Mouse (Mus musculus): Measurements from ENCODE around the gene Troap.

The Troap gene

DNA sequence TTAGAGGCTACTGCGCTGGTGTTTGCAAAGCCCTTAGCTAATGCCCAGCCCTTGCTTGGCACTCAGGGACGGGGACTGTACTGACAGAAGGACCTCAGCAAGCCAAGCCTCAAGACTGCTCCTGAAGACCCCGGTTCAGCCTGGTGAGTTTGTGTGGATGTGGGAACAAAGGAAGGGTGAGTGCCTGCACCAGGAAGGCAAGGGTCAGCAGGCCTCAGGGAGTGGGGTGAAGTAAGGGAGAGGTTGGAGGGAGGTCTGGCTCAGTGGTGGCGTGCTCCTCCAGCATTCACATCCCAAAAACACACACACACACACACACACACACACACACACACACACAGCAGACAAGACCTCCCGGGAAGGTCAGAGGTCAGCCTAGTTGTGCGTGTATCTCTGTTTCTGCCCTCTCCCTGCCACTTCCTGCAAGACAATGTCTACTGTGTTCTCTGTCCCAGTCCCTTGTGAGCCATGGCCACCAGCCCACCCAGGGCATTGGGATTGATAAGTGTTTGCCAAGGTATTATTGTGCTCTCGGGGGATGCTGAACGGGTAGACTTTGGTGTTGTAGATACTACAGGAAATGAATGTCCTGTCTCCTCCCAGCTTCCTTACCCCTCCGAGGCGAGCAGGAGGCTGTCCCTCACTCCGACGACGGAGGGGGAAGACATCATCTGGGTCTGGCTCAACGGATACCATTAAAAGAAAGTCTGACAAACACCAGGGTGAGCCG lies 4.0 kb downstream of the Troap start:
- no peaks in the 10 kb centered on the region for H3K9me3 ChIP-seq (ENCODE audit: low read length)
- H3K27me3 ChIP-seq (ENCODE audit: insufficient read depth, low read length), result no peaks in the 10 kb centered on the region
- no peak overlapping the region for H3K4me3 ChIP-seq (replicated peaks; ENCODE audit: low read length)
- H3K4me1 ChIP-seq (replicated peaks; ENCODE audit: low read depth, low read length), result peaks cover 39% of the 10 kb centered on the region
- H3K36me3 ChIP-seq (ENCODE audit: insufficient read depth, low read length), result peaks cover 72% of the 10 kb centered on the region
- TF ChIP-seq NANOG (IDR thresholded peaks at IDR 0.05; ENCODE audit: borderline replicate concordance, low read length) (no peak), CTCF (conservative IDR thresholded peaks at IDR 0.05; ENCODE audit: low read length) (no peak), POU5F1 (IDR thresholded peaks at IDR 0.05; ENCODE audit: borderline replicate concordance, low read length) (no peak)

DNA sequence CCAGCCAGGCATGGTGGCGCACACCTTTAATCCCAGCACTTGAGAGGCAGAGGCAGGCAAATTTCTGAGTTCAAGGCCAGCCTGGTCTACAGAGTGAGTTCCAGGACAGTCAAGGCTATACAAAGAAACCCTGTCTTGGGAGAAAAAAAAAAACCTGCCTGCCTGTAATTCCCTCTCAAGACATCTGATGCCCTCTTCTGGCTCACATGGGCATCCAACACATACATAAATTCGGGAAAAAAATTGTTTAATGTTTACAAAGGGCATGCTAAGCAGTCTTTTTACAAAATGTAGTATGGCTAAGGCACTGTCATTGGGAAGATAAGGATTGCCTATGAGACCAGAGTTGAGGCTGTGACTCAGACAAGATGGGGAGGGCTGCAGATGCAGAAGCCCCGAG lies 5.4 kb downstream of the Troap start:
- peaks cover 42% of the 10 kb centered on the region for H3K4me1 ChIP-seq (replicated peaks; ENCODE audit: low read depth, low read length)
- no peak overlapping the region for H3K4me3 ChIP-seq (replicated peaks; ENCODE audit: low read length)
- peaks cover 82% of the 10 kb centered on the region for H3K36me3 ChIP-seq (ENCODE audit: insufficient read depth, low read length)
- no peaks in the 10 kb centered on the region for H3K27me3 ChIP-seq (ENCODE audit: insufficient read depth, low read length)
- TF ChIP-seq CTCF (conservative IDR thresholded peaks at IDR 0.05; ENCODE audit: low read length) (no peak), POU5F1 (IDR thresholded peaks at IDR 0.05; ENCODE audit: borderline replicate concordance, low read length) (no peak), NANOG (IDR thresholded peaks at IDR 0.05; ENCODE audit: borderline replicate concordance, low read length) (no peak)
- peaks cover 6% of the 10 kb centered on the region for H3K9me3 ChIP-seq (ENCODE audit: low read length)

DNA sequence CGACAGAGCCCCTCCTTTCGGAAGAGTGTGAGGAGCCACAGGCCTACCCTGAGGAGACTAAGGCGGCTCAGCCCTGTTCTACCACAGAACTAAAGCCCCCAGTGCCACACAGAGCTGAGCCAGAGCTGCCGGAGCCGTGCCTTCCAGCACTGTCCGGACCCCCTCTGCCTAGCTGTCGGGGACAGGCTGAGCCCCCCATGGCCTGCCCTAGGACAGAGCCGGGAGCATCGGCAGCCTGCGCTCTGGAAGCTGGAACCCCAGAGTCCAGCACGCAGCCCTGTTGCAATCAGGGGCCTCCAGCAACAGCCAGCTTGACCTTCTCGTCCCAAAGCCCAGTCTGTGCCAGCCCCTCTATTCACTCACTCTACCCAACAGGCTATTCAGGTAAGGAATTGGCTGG lies 7.9 kb downstream of the Troap start:
- H3K9me3 ChIP-seq (ENCODE audit: low read length), result peaks cover 6% of the 10 kb centered on the region

DNA sequence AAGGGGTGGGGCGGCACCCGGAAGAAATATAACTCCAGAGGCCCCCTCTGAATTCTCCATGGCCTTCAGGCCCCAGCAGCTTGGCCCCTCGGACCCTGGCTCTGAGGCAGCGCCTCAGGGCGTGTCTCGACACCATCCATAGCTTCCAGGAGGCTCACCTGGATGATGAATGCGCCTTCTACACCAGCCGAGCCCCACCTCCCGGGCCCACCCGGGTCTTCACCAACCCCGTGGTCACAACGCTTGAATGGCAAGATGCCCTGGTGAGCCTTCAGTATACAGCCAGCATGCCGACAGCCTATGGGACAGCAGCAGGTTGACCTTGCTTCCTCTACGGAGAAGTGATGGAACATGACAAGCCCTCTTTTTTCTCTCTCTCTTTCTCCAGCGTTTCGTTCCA lies 8.5 kb downstream of the Troap start:
- peaks cover 62% of the 10 kb centered on the region for H3K36me3 ChIP-seq (ENCODE audit: insufficient read depth, low read length)
- no peak overlapping the region for H3K4me3 ChIP-seq (replicated peaks; ENCODE audit: low read length)
- peaks cover 25% of the 10 kb centered on the region for H3K27me3 ChIP-seq (ENCODE audit: insufficient read depth, low read length)
- TF ChIP-seq POU5F1 (IDR thresholded peaks at IDR 0.05; ENCODE audit: borderline replicate concordance, low read length) (no peak), CTCF (conservative IDR thresholded peaks at IDR 0.05; ENCODE audit: low read length) (no peak), NANOG (IDR thresholded peaks at IDR 0.05; ENCODE audit: borderline replicate concordance, low read length) (no peak)
- peaks cover 32% of the 10 kb centered on the region for H3K4me1 ChIP-seq (replicated peaks; ENCODE audit: low read depth, low read length)
- H3K9me3 ChIP-seq (ENCODE audit: low read length), result peaks cover 6% of the 10 kb centered on the region

More for the DNA sequence above, 7.9 kb downstream of the Troap start:
- TF ChIP-seq POU5F1 (IDR thresholded peaks at IDR 0.05; ENCODE audit: borderline replicate concordance, low read length) (no peak), CTCF (conservative IDR thresholded peaks at IDR 0.05; ENCODE audit: low read length) (no peak), NANOG (IDR thresholded peaks at IDR 0.05; ENCODE audit: borderline replicate concordance, low read length) (no peak)
- Histone ChIP-seq H3K4me3 (replicated peaks; ENCODE audit: low read length) (no peak overlapping the region), H3K36me3 (ENCODE audit: insufficient read depth, low read length) (peaks cover 67% of the 10 kb centered on the region), H3K4me1 (replicated peaks; ENCODE audit: low read depth, low read length) (peaks cover 37% of the 10 kb centered on the region), H3K27me3 (ENCODE audit: insufficient read depth, low read length) (peaks cover 20% of the 10 kb centered on the region)

DNA sequence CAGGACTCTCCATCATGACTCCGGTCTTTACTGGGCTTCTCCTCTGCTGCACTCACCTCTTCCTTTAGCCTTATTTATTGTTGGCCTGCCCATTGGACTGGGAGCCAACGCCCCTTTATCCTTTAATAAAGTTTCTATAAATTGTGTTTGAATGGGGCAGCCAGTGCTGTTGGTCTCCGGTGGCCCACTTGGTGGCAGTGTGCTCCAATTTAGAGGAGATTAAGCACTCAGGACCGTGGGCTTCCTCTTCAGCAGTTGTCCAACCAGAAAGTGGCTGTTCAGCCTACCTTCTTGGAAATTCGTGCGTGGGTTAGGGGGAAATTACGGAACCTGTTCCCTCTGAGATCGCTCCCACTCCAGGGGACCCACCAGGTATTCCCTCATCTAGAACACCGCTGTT lies 8.9 kb downstream of the Troap start:
- TF ChIP-seq CTCF (conservative IDR thresholded peaks at IDR 0.05; ENCODE audit: low read length) (peak; percentile 40), NANOG (IDR thresholded peaks at IDR 0.05; ENCODE audit: borderline replicate concordance, low read length) (no peak), POU5F1 (IDR thresholded peaks at IDR 0.05; ENCODE audit: borderline replicate concordance, low read length) (no peak)
- Histone ChIP-seq H3K27me3 (ENCODE audit: insufficient read depth, low read length) (peaks cover 30% of the 10 kb centered on the region), H3K9me3 (ENCODE audit: low read length) (peaks cover 6% of the 10 kb centered on the region), H3K4me1 (replicated peaks; ENCODE audit: low read depth, low read length) (peaks cover 32% of the 10 kb centered on the region), H3K4me3 (replicated peaks; ENCODE audit: low read length) (no peak overlapping the region), H3K36me3 (ENCODE audit: insufficient read depth, low read length) (peaks cover 57% of the 10 kb centered on the region)

DNA sequence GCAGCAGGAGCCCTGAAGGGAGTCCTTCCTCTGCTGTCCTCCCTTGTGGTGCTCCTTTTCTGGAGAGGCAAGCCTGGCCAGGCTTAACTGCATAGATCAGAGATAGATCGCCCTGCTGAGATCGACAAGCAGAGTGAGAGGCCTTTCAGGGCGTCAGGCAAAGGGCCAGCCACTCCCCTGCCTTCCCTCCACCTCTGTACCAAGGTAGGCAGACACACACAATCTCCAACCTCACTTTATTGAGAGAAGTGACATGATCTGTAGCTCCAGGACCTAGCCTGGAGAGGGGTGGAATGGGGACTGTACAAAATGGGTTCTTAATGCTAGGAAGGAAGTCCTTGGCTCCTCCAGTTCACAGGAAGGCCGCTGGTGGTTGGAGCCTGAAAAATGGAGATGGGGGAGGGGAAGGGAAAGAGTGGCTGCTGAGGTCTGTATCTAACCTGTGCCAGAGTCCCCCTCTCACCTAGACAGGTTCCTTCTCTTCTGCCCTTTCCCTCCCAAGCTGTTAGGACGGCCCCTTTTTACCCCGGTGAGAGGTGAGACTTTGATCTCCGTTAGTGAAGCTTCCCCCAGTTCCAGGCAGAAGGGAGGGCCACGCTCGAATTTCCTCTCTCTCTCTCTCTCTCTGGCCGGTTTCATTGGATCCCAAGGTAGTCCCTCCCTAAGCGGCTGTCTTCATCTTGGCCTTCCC lies 9.6 kb downstream of the Troap start:
- H3K4me1 ChIP-seq (replicated peaks; ENCODE audit: low read depth, low read length), result peaks cover 38% of the 10 kb centered on the region
- H3K9me3 ChIP-seq (ENCODE audit: low read length), result peaks cover 6% of the 10 kb centered on the region
- no peak for TF ChIP-seq NANOG (IDR thresholded peaks at IDR 0.05; ENCODE audit: borderline replicate concordance, low read length)
- no peak for TF ChIP-seq CTCF (conservative IDR thresholded peaks at IDR 0.05; ENCODE audit: low read length)
- TF ChIP-seq POU5F1 (IDR thresholded peaks at IDR 0.05; ENCODE audit: borderline replicate concordance, low read length), result no peak
- H3K36me3 ChIP-seq (ENCODE audit: insufficient read depth, low read length), result peaks cover 50% of the 10 kb centered on the region
- H3K27me3 ChIP-seq (ENCODE audit: insufficient read depth, low read length), result peaks cover 36% of the 10 kb centered on the region
- 0 out of 2 replicates have a peak overlapping the region, but pooled peaks have one; percentile 35 for H3K4me3 ChIP-seq (replicated peaks; ENCODE audit: low read length)

DNA sequence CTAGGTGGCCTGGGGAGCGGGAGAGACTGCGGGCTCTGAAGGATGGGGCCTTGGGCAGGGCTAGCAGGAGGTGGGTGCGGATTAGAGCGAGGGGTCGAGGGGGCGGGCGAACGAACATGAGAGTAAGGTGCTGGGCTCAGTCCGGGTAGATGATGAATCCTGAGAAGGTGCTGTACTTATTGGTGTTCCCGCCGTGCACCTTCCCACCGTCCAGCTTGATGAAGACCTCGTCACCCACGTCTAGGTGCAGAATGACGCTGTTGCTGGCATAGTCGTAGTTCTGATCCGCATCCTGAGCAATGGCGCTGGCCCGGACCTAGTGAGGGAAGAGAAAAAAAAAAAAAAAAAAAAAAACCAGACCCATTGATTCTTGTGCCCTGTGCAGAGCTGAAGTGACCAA lies 10.2 kb downstream of the Troap start:
- H3K4me3 ChIP-seq (replicated peaks; ENCODE audit: low read length), result 0 out of 2 replicates have a peak overlapping the region, but pooled peaks have one; percentile 35
- H3K4me1 ChIP-seq (replicated peaks; ENCODE audit: low read depth, low read length), result peaks cover 41% of the 10 kb centered on the region
- peaks cover 47% of the 10 kb centered on the region for H3K36me3 ChIP-seq (ENCODE audit: insufficient read depth, low read length)
- peaks cover 6% of the 10 kb centered on the region for H3K9me3 ChIP-seq (ENCODE audit: low read length)
- TF ChIP-seq POU5F1 (IDR thresholded peaks at IDR 0.05; ENCODE audit: borderline replicate concordance, low read length), result no peak
- no peak for TF ChIP-seq CTCF (conservative IDR thresholded peaks at IDR 0.05; ENCODE audit: low read length)
- TF ChIP-seq NANOG (IDR thresholded peaks at IDR 0.05; ENCODE audit: borderline replicate concordance, low read length), result no peak
- H3K27me3 ChIP-seq (ENCODE audit: insufficient read depth, low read length), result peaks cover 42% of the 10 kb centered on the region

DNA sequence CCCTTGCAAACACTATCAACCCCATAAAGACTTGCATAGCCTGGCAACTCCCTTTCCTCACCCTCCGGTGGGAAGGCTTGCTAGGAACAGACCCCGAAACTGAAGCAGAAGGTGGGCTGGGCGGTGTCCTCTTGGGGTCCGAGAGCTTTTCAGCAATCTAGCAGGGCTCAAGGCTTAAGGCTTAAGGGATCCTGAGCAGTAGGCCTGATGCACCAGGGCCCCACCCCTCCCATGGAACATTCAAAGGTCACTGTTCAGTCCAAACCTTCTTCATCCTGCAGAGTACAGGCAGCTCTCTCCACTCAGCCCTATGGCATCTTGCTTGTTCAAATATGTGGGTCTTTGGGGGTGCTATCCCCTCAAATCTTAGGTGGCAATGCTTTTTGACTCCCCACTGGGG lies 11.6 kb downstream of the Troap start:
- peaks cover 45% of the 10 kb centered on the region for H3K4me1 ChIP-seq (replicated peaks; ENCODE audit: low read depth, low read length)
- no peak for TF ChIP-seq CTCF (conservative IDR thresholded peaks at IDR 0.05; ENCODE audit: low read length)

More for the DNA sequence above, 11.6 kb downstream of the Troap start:
- Histone ChIP-seq H3K4me3 (replicated peaks; ENCODE audit: low read length) (no peak overlapping the region), H3K9me3 (ENCODE audit: low read length) (peaks cover 6% of the 10 kb centered on the region), H3K36me3 (ENCODE audit: insufficient read depth, low read length) (peaks cover 33% of the 10 kb centered on the region), H3K27me3 (ENCODE audit: insufficient read depth, low read length) (peaks cover 55% of the 10 kb centered on the region)

Data from E14TG2a.4 (cell line).